Mouse (Mus musculus) kidney, postnatal 10 days (tissue): Measurements from ENCODE around the gene P2rx1.

Source experiments
- DNase-seq: peaks from one replicate; pipeline ENCODE4 v3.0.0; 2021; ENCODE audit warnings: mixed read lengths

The P2rx1 gene

DNA sequence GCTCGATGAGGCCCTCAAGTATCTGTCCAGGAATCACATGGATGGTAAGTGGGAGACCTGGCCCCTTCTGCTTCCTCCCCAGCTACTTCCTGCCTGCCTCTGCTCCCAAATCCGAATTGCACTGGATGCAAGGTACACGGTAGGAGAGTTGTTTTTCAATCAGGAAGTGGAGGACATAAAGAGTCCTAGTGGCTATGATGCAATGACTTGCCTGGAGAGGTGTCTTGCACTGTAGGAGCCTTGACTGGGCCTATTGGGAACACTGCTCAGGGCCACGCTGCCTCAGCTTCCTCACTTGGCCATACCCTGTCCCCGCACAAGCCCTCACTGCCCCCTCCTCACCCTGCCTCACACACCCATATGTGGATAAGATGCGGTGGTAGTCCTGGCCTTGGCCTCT is 9.9 kb upstream of the P2rx1 start:
- no peak for DNase-seq

DNA sequence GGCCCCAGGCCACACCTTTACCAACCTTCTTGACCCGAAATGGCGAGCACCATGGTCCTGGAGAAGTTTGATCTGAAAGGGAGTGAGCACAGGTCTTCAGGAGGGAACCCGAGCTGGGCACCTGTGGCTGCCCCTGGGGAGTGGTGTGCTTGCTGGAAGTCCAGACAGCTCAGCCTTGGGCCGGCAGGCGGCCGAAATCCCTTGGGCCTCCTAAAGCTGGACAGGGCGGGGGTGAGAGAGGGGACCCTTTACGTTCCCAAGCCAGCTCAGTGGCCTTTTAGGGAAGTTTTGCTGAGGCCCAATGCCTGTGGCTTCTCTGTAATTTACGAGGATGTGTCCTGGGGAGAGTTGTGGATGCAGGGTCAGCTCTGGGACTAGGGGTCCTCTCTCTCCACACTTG is 8.2 kb upstream of the P2rx1 start:
- peak; percentile 56 for DNase-seq

DNA sequence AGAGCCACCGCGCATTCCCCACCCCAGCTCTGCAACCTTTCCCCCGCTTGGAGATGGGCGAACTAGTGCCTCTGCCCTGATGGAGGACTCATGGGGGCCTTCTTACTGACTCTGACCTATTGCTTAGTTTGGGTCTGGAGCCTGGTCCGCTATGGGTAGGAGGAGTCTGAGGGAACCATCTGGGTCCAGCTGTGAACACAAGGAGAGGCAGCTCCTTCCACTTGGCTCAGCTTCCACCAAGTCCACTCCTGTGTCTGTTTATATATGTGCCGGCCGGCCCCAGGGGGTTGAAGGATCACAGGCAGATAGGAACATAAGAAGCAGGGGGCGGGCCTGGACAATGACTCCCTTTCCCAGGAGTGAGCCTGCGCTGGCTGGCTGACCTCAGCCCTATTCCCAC is 6.9 kb upstream of the P2rx1 start:
- peak; percentile 78 for DNase-seq

DNA sequence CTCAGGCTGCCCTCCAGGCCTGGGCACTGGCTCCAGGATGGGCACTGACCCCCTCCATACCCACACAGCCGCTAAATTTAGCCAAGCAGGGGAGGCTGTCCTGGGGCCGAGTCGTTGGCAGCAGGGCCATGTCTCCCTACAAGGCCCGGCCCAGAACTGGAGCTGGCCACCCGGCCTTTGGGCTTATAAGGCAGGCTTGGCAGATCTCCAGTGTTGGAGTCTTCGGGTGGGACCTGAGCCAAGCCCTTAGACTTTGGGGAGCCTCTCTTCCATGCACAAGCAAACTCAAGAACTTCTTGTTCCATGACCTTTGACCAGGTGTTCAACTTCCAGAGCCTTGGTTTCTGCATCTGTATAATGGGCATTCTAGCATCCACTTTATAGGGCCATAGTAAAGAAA is 2.6 kb upstream of the P2rx1 start:
- no peak for DNase-seq

DNA sequence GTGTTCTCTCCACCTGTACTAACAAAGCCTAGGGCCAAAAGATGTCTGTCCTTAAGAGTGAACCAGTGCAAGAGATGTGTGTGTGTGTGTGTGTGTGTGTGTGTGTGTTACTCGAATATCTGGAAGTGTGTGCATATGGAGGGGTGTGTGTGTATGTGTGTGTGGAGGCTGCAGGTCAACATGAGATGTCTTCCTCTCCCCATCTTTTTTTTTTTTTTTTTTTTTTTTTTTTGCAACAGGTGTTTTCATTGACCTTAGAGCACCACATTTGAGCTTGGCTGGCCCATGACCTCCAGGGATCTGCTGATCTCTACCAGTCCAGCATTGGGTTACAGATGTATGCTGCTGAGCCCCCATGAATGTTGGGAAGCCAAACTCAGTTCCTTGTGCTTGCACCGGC is 2.1 kb upstream of the P2rx1 start:
- DNase-seq = no peak

DNA sequence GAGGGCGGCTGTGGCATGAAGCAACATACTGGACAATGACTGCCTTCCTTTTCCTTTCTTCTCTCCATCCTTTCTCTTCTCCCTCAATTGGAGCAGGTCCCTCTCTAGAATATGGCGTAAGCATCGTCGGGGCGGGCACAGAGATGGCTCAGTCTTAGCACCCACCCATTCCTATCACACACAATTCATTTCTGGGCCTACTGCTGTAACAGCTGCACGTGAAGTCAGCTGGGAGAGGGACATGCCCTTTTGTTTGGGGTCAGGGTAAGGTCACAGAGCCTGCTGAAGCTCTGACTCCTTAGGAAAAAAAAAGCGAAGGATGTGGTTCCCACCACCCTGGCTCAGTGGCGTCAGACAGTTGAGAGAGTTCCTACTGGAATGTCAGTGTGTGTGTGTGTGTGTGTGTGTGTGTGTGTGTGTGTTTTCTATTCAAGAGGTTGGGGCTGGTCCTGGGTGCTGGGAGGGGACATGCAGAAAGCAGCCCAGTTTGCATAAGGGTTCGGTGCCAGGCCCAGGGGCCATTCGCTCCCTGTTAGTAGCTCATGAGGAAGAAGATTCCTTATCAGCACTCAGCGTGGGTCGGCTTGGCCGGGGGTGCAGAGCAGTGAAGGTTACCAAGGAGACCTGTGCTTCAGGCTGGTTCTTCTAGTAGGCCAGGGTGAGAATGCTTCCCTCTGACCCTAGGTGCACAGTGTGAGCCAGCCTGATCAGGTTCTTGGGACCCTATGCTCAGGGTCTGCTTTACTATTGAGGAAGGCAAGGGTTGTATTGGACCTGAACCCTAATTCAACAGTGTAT is 1.2 kb upstream of the P2rx1 start:
- DNase-seq = no peak

DNA sequence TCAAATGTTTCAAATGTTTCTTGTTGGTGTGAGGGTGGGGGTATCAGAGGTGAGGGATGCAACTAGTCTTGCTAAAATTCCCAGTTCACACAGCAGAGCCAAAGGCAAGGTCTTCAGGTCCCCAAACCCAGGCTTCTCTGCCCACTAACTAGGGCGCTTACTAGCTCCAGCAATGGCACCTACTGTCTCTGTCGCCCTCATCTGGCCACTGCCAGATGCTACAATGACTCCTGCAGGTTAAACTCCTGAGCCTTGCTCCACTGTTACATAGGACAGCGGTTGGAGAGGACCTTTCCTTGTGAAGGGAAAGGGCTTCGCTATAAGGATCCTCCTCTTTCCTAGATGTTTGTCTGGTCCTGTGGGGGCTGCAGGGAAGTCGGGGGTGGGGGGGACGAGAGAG is 2.1 kb downstream of the P2rx1 start:
- peak; percentile 87 for DNase-seq

DNA sequence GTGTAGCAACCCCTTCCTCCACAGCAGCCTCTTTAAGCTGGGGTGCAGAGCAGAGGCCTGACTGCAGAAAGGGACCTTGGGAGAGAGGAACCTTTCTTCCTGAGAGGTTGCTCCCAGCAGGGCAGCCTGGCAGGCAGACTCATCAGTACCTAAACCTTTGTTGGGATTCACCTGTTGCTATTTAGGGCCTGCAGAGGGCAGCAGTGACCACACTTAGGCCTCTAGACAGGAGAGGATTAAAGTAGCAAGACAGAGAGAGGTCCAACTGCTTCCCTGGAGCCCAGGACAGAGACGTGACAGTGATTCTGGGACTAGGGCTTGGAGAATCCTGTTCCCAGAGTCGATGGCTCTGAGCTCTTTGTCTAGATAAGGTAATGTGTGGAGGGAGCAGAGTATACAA is 7.5 kb downstream of the P2rx1 start:
- DNase-seq = peak; percentile 72

DNA sequence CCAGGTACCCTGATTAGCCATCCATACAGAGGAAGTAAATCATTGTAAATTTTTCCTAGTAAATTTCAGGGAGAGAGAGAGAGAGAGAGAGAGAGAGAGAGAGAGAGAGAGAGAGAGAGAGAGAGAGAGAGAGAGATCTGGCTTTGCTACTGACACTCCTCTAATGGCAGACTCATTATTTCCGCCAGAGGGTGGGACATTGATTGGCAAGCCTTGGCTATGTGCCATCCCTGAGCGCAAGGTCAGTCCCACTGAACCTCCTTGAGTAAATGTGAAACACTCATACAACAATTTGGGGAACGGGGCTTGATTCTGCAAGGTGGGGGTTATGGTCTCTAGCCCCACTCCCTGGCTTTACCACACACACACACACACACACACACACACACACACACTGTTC is 8.2 kb downstream of the P2rx1 start:
- no peak for DNase-seq

DNA sequence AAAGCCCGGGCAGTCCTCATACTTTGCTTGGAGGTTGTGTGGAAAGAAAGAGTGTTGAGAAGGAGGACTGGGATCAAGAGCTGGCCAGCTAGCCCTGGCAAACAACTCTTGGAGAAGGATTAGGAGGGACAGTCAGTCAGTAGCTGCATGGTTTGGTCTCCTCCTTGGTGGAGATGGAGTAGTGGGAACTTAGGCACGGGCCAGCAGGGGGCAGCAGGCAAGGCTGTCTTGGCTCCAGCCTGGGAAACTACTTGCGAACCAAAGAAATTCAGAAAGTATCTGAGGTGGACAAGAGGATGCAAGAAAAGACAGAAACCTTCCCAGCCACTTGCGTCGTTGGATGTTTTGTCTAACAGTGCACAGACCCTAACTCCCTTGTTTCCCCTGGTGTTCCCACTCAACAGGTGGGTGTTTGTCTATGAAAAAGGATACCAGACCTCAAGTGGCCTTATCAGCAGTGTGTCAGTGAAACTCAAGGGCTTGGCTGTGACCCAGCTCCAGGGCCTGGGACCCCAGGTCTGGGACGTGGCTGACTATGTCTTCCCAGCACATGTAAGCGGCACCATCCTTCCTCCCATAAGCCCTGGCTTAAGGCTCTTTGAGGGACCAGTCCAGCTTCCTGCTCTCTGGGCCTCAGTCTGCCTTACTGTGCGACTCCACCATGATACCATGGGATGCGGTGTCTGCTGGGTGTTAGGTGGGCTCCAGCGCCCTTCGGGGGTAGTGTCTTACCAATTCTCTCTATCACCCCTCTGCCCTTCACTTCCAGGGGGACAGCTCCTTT is 9.0 kb downstream of the P2rx1 start:
- peak; percentile 85 for DNase-seq

DNA sequence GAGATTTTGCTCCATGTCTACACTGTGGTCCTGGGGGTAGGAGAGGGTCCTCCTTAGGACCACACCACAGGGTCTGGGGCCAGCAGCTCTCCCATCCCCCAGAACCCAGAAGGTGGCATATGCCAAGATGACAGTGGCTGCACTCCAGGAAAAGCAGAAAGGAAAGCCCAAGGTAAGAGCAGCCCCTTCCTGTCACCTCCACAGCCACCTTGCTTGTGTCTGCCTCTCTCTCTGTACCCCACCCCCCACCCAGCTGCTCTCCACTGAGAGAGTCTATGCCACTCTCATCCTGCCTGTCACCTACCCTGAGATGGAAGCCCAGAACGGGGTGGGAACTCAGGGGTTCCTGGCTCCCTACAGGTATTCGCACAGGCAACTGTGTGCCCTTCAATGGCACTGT is 9.9 kb downstream of the P2rx1 start:
- no peak for DNase-seq

DNA sequence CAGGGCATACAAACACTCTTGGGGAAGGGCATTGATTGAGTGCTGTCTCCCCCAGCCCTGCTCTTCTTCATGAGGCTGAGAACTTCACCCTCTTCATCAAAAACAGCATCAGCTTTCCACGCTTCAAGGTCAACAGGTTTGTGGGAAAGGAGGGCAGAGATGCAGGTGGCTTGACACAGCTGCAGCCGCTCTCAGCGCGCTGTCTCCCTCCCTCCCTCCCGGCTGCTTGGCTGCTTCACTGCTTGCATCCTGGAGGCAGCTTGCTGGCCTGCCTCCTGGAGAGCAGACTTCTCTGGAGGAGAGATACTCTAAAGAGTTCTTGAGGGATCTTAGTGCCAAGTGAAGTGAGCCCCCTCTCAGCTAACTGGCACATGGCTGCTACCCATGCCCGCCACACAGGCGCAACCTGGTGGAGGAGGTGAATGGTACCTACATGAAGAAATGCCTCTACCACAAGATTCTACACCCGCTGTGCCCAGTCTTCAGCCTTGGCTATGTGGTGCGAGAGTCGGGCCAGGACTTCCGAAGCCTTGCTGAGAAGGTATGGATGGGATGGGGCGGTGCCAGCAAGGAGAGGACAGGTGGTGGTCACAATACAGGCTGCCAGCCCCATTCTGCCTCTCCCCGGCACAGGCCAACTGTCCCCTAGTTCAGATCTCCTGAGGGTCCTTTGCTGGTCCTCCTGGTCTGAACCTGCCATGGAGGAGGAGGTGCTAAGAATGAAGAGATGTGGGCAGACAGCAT is 10.8 kb downstream of the P2rx1 start:
- no peak for DNase-seq

DNA sequence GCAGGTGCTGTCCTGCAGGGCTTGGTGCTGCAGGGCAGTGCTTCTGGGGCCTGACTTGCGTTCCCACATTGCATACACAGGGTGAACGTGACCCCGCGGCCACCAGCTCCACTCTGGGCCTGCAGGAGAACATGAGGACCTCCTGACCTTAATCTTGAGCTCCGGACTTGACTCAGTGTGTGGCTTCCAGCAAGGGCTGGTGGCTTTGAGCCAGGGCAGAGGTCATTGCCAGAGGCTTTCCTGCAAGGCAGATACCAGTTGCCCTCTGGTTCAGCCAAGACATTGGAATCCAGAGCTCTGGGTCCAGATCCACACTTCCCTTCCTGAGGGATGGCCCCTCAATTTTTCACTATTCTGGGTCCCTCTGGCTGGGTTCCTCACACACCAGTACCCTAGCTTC is 15.1 kb downstream of the P2rx1 start:
- DNase-seq = peak; percentile 34

DNA sequence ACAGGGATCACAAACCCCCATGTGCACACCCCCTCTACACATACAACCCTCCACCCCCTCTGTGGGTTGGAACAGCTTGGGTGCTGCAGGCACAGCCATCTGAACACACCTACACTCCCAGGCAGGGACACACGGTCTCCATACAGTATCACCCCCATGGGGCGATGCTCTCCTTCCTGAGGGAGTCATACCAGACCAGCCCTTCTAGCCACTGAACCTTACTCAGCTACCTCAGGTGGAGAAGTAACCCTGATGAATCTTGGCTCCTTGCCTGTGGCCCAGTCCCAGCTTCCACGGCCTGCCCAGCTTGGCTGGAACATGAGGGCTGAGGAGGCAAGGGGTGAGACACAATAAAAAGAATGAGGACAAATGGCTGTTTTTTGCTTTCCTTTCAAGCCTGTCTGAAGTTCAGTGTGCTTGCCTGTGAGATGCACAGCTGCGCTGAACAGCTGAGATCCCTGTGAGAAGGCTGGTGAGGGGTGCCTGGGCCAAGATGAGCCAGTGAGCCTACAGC is 16.0 kb downstream of the P2rx1 start:
- peak; percentile 35 for DNase-seq

DNA sequence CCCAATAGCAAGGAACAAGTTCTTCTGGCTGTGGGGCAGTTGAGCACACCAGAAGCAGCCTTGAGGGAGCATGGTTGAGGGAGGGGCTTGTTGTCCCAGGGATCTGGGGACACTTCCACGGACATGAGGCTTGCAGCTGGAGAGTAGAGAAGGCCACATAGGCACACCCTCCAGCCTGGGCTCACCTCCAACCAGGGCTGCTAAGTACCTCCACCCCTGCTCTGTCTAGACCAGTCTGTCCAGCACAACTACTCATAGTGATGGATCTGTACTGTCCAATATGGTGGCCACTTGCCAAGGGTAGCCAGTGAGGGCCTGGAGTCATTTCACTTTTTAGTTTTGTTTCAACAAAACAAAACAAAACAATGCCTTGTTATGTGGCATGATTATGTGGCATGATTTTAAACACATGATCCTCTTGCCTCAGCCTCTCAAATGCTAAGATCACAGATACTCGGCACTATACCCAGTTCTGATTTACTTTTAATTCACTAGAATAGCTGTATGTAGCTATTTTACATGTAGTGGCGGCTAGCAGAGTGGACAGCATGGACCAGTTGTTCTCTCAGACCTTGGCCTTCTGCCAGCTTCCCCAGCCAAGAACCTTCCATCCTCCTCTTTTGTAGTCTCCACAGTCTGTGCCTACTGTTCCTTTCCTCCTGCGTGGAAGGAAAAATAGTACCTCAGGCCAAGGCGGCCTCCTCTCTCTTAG is 16.6 kb downstream of the P2rx1 start:
- DNase-seq = peak; percentile 62

DNA sequence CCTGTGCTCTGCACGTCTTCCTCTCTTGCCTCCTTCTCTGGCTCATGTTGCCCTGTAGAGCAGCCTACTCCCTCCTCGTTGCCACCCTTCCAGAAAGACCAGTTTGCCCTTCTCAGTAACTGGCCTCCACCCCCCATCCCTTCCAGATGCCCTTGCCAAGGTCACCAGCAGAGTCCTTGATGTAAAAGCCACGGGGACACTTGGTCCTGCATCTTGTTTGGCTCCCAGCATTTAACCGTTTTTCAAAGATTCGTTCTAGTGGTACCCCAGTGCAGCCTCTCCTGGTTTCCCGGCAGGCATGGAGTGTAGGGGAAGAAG is 17.2 kb downstream of the P2rx1 start:
- no peak for DNase-seq

DNA sequence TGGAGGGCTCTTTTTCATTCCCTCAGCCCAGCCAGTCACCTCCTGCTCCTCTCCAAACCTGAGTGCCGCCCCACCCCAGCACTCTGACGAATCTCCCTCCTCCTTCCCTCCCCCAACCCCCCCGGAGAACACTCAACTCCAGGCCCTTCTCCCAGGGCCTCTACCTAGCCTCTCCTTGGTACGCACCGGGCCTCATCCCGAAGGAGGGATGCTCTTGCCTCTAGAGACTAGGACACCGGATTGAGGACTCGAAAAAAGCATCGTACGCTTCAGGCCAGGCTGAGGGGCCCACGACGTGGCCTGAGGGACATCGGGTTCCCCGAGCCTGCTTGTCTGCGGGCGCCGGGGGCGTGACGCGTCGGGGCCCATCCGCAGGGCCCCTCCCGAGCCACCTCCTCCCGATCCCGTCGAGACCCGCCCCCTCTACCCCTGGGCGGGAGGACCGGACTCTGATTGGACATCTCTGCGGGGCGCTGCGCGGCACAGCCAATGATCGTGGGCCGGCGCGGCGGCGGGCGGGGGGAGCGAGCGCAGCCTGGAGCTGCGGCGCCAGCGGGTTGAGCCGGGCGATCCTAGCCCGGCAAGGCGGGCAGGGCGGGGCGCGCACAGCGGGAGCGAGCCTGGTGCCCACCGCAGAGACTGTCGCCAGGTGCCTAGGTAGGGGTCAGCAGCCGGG is 19.7 kb downstream of the P2rx1 start, which contains the start of gene Camkk1:
Camkk1 (plus strand) TSS at position 538 of the 676 bp plus-strand sequence.
- peak; percentile 95 for DNase-seq

DNA sequence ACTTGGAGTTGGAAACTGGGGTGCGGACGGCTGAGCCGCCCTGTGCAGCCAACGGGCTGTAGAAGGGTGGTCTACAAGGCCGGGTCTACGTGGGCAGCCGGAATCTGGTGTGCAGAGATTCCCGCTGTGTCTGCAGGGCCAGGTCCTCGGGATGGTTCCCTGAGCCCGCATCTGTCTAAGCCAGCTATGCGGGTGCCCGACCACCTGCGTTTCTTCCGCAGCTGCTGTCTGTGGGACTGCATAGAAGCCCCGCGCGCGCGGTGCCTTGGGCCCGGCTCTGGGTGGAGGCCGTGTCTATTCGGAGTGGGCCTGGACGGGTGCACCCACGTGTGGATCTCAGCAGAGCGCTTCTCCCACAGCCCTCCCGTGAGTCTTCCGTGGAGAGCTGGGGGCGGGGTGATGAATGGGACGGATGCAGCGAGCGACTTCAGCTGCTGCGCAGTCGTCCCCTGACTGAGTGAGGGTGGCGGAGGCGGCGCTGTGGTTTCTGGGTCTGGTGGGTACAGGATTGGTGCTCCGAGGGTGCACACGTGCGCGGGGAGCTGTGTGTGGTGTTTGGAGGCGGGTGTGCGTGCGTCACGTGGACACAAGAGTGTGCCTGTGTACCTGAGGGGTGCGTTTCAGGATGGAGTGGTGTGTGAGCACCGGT is 20.4 kb downstream of the P2rx1 start:
- DNase-seq = peak; percentile 63

DNA sequence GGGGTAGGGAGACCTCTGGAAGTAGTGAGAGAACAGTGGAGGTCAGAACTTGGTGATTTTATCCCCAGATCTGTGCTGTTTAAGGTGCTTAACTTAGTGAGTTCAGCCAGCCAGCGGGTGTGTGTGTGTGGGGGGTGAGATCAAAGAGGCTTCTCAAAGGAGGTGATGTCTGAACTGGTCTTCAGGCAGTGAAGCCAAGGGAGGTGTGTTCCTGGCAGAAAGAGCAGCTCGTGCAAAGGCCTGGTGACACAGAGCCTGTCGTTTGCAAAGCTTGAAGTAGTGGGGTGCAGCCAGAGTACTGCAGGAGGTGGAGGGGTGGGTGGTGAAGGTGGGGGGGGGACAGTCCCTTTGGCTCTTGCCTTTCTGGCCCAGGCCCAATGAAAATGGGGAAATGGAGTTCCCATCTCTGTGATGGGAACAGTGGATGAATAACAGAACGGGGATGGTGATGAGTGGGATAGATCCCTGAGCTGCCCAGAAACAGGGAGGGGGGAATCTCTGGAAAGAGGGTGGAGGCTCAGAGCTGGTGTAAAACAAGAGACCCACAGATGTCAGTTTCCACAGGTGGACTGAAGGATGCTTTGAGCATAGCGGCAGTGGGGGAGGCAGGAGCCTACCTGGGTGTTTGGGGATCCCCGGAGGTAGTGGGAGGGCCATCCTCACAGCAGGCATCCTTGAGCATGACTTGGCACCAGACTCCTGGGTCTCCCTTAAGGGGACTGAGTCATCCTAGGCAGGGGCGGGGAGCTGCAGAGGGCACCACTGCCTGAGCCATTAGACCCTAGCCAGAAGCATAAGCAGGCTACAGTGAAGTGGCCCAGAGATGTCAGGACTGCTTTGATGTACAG is 22.3 kb downstream of the P2rx1 start:
- no peak for DNase-seq

DNA sequence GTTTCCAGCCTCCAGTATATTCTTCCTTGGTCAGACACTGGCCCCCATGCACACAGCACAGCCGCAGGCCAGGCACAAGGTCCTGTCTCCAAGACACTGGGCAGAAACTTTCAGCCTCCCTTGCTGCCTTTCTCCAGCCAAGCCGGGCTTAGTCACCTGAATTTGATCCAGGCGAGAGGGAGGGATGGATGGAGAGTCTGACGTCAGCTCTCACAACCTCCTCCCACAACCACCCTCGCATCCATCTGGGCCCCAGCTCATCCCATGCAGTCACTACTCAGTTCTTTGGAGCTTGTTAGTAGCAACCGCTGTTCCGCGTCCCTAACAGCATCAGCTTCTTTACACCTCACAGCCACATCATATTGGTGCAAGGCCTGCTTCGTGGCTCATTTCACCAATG is 24.2 kb downstream of the P2rx1 start:
- no peak for DNase-seq

DNA sequence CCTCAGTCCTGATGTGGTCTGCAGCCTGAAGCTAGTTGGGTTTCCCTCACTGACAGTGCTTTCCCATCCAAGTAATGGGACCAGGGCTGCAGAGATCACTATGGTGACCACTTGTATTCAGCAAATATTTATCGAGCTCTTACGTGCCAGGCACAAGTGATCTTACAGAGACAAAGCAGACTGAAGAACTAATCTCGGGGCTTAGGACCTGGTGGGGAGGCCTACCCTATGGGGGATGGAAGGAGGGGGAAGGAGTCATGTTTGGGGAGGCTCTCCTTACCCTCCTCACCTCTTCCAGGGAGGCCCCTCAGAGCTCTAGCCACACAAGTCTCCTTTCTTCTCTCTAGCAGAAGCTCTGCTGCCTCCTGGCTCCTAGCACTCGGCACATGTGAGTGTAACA is 24.9 kb downstream of the P2rx1 start:
- DNase-seq = no peak
